Mouse (Mus musculus) erythroblast, embryonic 14.5 days (primary cell): ENCODE data around the gene Il21r. TPM values are rescaled to one million over a fixed set of nuclear protein-coding genes. Genes with fewer than 3 reads are reported as not detected.

Experiments used
- H3K27me3 ChIP-seq: 2 replicates; pipeline ENCODE4 v1.6.1; 2012; ENCODE audit warnings: inconsistent platforms; ENCODE audit not compliant: control insufficient read depth
- H3K36me3 ChIP-seq: 2 replicates; pipeline ENCODE4 v1.6.1; 2012; ENCODE audit warnings: mild to moderate bottlenecking, inconsistent platforms; ENCODE audit not compliant: control insufficient read depth
- H3K4me1 ChIP-seq: 2 replicates; pipeline ENCODE4 v1.6.1; 2012; ENCODE audit warnings: inconsistent platforms; ENCODE audit not compliant: control insufficient read depth
- H3K4me3 ChIP-seq: replicated peaks from 2 replicates; pipeline ENCODE3; 2012; ENCODE audit warnings: moderate library complexity, mild to moderate bottlenecking, inconsistent platforms
- H3K9me3 ChIP-seq: 2 replicates; pipeline ENCODE4 v1.6.1; 2012; ENCODE audit warnings: low read length, inconsistent platforms, mixed read lengths; ENCODE audit not compliant: control insufficient read depth
- GATA1 ChIP-seq: IDR thresholded peaks from 2 replicates; pipeline ENCODE4 v1.6.1; 2012; ENCODE audit warnings: low read length, inconsistent platforms, mixed read lengths
- TAL1 ChIP-seq: IDR thresholded peaks from 3 replicates; pipeline ENCODE4 v1.6.1; 2012; ENCODE audit warnings: low read length, inconsistent platforms, mixed read lengths
- polyA plus RNA-seq: library from polyadenylated mRNA; stranded (reverse); fragments of >175 nt; gene quantifications from 2 replicates; pipeline ENCODE4 v1.2.3, GENCODE M21; 2012

The Il21r gene
- 0.04 and 0.05 TPM in 2 replicates for polyA plus RNA-seq

DNA sequence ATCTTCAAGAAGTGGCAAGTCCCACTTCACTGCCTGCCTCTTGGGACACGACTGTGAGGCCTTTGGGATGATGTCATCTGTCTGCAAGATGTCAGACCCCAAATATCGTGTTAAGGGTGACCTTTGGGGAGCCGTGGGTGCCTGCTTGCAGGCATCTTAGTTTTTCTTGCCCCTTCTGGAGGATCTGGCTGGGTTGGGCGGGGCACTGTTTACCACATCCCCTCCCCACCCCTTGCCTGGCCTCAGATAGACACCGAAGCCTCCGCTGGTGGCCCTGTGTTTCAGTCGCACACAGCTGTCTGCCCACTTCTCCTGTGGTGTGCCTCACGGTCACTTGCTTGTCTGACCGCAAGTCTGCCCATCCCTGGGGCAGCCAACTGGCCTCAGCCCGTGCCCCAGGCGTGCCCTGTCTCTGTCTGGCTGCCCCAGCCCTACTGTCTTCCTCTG lies at the start of gene Il21r:
Gene Il21r, plus strand, starts transcription at position 245 of the 447 bp plus-strand sequence.
- H3K4me1 ChIP-seq, result peaks cover 3% of the 10 kb centered on the region; the same call in 1 of the 2 replicates
- peaks cover 4% of the 10 kb centered on the region for H3K27me3 ChIP-seq
- no peak within 1 kb of the TSS for H3K4me3 ChIP-seq

GRCm38 (mm10) chr7:125553653-125554428 lies 49.4 kb upstream of the Il21r start:
- Histone ChIP-seq H3K4me3 (no peak overlapping the region), H3K36me3 (no peaks in the 10 kb centered on the region), H3K27me3 (peaks cover 49% of the 10 kb centered on the region), H3K9me3 (no peaks in the 10 kb centered on the region), H3K4me1 (peaks cover 38% of the 10 kb centered on the region)
- TF ChIP-seq TAL1, result no peak
- TF ChIP-seq GATA1, result no peak

More for the DNA sequence above, at the start of gene Il21r:
- Histone ChIP-seq H3K36me3 (no peaks in the 10 kb centered on the region), H3K9me3 (no peaks in the 10 kb centered on the region)
- TF ChIP-seq GATA1 (no peak), TAL1 (no peak)

GRCm38 (mm10) chr7:125554456-125555114 lies 48.6 kb upstream of the Il21r start:
- Histone ChIP-seq H3K9me3 (no peaks in the 10 kb centered on the region), H3K36me3 (no peaks in the 10 kb centered on the region), H3K4me3 (no peak overlapping the region), H3K4me1 (peaks cover 38% of the 10 kb centered on the region), H3K27me3 (peaks cover 48% of the 10 kb centered on the region)
- TF ChIP-seq GATA1 (no peak), TAL1 (no peak)

- no peaks in the 10 kb centered on the region for H3K9me3 ChIP-seq
- peaks cover 40% of the 10 kb centered on the region for H3K27me3 ChIP-seq
- peaks cover 40% of the 10 kb centered on the region for H3K4me1 ChIP-seq
- TF ChIP-seq TAL1, result no peak
- TF ChIP-seq GATA1, result no peak
- H3K36me3 ChIP-seq, result no peaks in the 10 kb centered on the region
- no peak overlapping the region for H3K4me3 ChIP-seq
These were observed 47.8 kb upstream of the Il21r start for GRCm38 (mm10) chr7:125555351-125555872.

GRCm38 (mm10) chr7:125556096-125556495 lies 47.1 kb upstream of the Il21r start:
- no peaks in the 10 kb centered on the region for H3K36me3 ChIP-seq
- H3K4me1 ChIP-seq, result peaks cover 43% of the 10 kb centered on the region
- no peak for TF ChIP-seq GATA1
- no peak for TF ChIP-seq TAL1
- H3K9me3 ChIP-seq, result no peaks in the 10 kb centered on the region
- peaks cover 33% of the 10 kb centered on the region for H3K27me3 ChIP-seq
- no peak overlapping the region for H3K4me3 ChIP-seq

GRCm38 (mm10) chr7:125556865-125557264 lies 46.4 kb upstream of the Il21r start:
- Histone ChIP-seq H3K27me3 (peaks cover 27% of the 10 kb centered on the region), H3K4me3 (no peak overlapping the region), H3K36me3 (no peaks in the 10 kb centered on the region), H3K4me1 (peaks cover 41% of the 10 kb centered on the region), H3K9me3 (no peaks in the 10 kb centered on the region)
- TF ChIP-seq GATA1, result no peak
- TF ChIP-seq TAL1, result no peak

DNA sequence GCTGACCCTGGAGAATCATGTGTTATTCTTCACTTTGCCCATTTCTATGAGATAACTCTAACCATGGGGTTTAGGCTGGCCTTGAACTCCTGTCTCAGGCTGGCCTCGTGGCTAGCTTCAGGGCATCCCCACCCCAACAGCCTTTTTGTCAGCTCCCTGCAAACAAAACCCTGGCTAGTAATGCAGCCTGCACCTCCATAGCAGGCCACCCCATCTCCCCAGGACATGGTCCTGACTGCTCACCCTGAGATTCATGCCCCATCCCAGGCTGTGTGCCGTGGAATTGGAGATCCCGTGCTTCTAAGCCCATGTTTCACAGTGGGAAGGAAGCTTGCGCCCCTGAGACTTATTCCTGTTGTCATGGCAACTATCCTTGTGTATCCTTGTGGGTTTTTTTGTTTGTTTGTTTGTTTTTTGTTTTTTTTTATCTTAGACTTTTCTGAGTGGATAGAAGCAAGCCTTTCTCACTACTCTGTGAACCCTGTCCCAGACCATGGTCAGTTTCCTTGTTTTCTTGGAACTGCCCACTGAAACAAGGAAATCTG lies 44.8 kb upstream of the Il21r start:
- no peaks in the 10 kb centered on the region for H3K9me3 ChIP-seq
- H3K27me3 ChIP-seq, result peaks cover 11% of the 10 kb centered on the region
- TF ChIP-seq TAL1 (no peak), GATA1 (no peak)
- no peak overlapping the region for H3K4me3 ChIP-seq
- H3K36me3 ChIP-seq, result no peaks in the 10 kb centered on the region
- peaks cover 29% of the 10 kb centered on the region for H3K4me1 ChIP-seq

DNA sequence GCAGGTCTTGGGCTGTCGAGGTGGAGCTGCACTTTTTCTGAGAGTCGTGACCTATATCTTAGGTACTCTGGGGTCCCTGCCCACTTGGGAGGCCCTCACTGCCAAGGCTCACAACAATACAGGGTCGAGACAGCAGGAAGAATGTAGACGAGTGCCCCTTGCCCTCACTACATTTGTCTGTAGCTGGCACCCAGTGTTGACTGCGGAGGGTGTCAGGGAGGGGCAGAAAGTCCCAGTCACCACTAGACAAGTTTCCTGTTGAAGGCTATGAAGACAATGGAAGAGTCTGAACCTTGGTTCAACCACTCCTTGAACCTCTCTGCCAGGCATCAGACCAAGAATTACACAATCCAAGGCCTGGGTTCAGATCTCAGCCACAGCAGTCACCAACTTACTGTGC lies 44.2 kb upstream of the Il21r start:
- Histone ChIP-seq H3K36me3 (no peaks in the 10 kb centered on the region), H3K27me3 (peaks cover 5% of the 10 kb centered on the region), H3K4me3 (no peak overlapping the region), H3K4me1 (peaks cover 28% of the 10 kb centered on the region), H3K9me3 (no peaks in the 10 kb centered on the region)
- TF ChIP-seq TAL1 (no peak), GATA1 (no peak)

DNA sequence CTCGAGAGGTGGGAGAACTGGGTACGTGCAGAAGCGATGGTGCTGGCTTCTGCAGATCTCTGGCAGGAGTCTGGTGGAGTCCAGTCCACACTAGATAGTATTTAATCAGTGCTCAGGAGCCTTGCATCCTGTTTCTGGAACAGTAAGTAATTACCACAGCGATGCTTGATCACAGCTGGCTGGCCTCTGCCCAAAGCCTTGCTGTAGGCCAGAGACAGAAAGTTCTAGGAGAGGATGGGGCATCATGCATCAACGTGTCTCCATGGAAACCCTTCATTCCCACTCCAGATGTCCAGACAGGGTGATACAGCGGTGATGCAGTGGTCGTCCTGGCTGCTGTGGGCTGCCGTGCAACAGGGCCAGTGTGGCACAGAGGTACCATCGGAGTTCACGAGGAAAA lies 43.7 kb upstream of the Il21r start:
- Histone ChIP-seq H3K4me3 (no peak overlapping the region), H3K36me3 (no peaks in the 10 kb centered on the region), H3K9me3 (no peaks in the 10 kb centered on the region), H3K27me3 (no peaks in the 10 kb centered on the region; the same call in none of the 2 replicates), H3K4me1 (peaks cover 24% of the 10 kb centered on the region)
- no peak for TF ChIP-seq GATA1
